ENCODE assay signal across 8 mouse cellular contexts in genomic region chrX:134913234-134913936, GRCm38 (mm10). TPM values are rescaled to one million over a fixed set of nuclear protein-coding genes. Genes with fewer than 3 reads are reported as not detected.
DNase-seq lines count a peak whose midpoint lies in the region; ATAC-seq and TF ChIP-seq lines count a peak whose summit lies in the region.

No protein-coding gene starts in this region.

- no peaks in the 10 kb centered on the region for H3K4me1 ChIP-seq in heart, embryonic 13.5 days

- H3K27ac ChIP-seq in layer of hippocampus, adult 2 months, result no peak overlapping the region
- no peak overlapping the region for H3K27ac ChIP-seq in heart, embryonic 13.5 days (replicated peaks)

- DNase-seq in layer of hippocampus, adult 2 months (ENCODE audit: low spot score in 2 of 2), result peak; percentile 5 to 37
- no peak for DNase-seq in layer of hippocampus, postnatal 36 days
- peak; percentile 20 to 43 for DNase-seq in CD8-positive naive resting alpha-beta T cell, adult 2 months (ENCODE audit: low read depth in 2 of 2, low spot score in 2 of 2)
- DNase-seq in adrenal gland, postnatal 14 days, result peak; percentile 18
- DNase-seq in kidney, postnatal 4 days, result peak; percentile 9 to 33
- peak; percentile 24 to 38 for DNase-seq in right cerebral cortex, postnatal 10 days (ENCODE audit: low spot score in 2 of 2)
- no peak for DNase-seq in urinary bladder, adult 2 months (ENCODE audit: low spot score)

- H3K4me2 ChIP-seq in heart, embryonic 13.5 days, result peak overlapping the region; percentile 44

- no peak for ATAC-seq in heart, embryonic 13.5 days (ENCODE audit: extremely low read depth, insufficient number of reproducible peaks, low FRiP score, low TSS enrichment)

- WGBS in heart, embryonic 13.5 days, result 14% methylated on average over 4 of the region's 4 CpGs

- H3K27me3 ChIP-seq in heart, embryonic 13.5 days (replicated peaks), result no peaks in the 10 kb centered on the region

- no peaks in the 10 kb centered on the region for H3K36me3 ChIP-seq in heart, embryonic 13.5 days

- H3K4me3 ChIP-seq in layer of hippocampus, adult 2 months, result no peak overlapping the region
- no peak overlapping the region for H3K4me3 ChIP-seq in heart, embryonic 13.5 days

- TF ChIP-seq CTCF in layer of hippocampus, adult 2 months (conservative IDR thresholded peaks at IDR 0.05), result peak; percentile 90

- no peak overlapping the region for H3K9ac ChIP-seq in heart, embryonic 13.5 days

- no peaks in the 10 kb centered on the region for H3K9me3 ChIP-seq in heart, embryonic 13.5 days

RNA-seq across cellular contexts. Expression of gene Nxf2, which starts 51.2 kb away (rescaled TPM):
- under 1 TPM in 1 of 2 experiments, not detected in 1; 0.20 TPM for total RNA-seq in layer of hippocampus, adult 2 months (2021)
- total RNA-seq in layer of hippocampus, postnatal 36 days (2021), result not detected
- total RNA-seq in adrenal gland, postnatal 14 days (2021), result not detected in 2 replicates
- 0.29 and 0.79 TPM in 2 replicates for polyA plus RNA-seq in heart, embryonic 13.5 days (2015; fragmentation: Nextera tagmentation; extraction: Ambion mirVana)
- 0.09 and 0.11 TPM in 2 replicates for polyA plus RNA-seq in urinary bladder, adult 2 months (2012; rRNA removed)

Comparison
In these comparisons a context has a peak if more than half of its experiments do, and no peak if none do; other contexts are left out.
1. DNase-seq: peak in layer of hippocampus, adult 2 months (2 of 2), CD8-positive naive resting alpha-beta T cell, adult 2 months (2 of 2), adrenal gland, postnatal 14 days (single experiment), kidney, postnatal 4 days (2 of 2) and right cerebral cortex, postnatal 10 days (2 of 2); none in layer of hippocampus, postnatal 36 days (0 of 2) and urinary bladder, adult 2 months (single experiment).